Mouse (Mus musculus): Measurements from ENCODE around the gene Tspan11. TPM values are rescaled to one million over a fixed set of nuclear protein-coding genes. Genes with fewer than 3 reads are reported as not detected.

Tspan11 gene
- total RNA-seq (2014; rRNA removed): 3.5 and 5.6 TPM in 2 replicates
- 3.6 and 4.4 TPM in 2 replicates for polyA plus RNA-seq (2015; fragmentation: Nextera tagmentation; extraction: Ambion mirVana)

DNA sequence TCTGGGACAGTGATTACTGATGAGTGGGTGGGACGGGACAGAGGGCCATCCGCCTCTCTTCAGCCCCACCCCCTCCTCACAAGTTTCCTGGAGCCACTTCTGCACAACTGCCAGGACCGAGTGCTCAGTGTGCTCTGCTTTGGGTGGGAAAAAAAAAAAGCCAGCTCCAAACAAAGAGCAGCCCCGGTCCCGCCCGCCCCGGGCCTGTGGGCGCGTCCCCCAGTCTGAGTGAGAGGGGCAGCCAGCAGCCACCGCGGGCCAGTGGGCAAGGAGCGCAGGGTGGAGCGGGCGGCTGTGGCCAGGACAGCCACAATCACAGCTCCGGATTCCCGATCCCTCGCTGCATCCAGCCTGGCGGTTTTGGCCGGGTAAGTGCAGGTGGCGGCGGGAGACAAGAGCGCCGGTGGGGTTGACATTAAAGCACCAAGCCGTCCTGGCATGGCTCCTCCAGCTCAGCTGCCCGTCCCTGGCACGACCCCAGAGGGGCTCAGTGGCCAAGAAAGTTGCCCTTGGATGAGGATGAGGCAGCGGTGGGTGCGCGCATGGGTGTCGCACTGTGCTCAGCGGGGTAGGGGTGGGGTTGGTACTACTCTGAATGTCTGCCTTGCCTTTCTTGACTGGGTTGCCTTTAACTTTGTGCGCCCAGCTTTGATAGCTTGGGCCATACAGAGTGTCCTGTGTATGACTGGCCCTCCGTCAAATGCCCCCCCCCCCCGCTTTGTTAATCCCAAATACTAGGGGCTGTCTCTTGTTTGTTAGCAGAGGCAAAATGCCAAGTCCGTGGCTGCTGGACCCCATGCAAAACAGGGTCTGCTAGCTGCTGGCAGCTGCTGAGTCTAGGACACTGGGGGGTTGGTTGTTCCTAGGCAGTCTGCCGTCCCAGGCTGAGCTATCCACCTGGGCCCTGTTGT is at the start of gene Tspan11:
Gene Tspan11 (plus strand): TSS at position 79 of the 911 bp plus-strand sequence.
- 2% methylated on average over 36 of the region's 36 CpGs for WGBS
- ATAC-seq (peak; percentile 86), DNase-seq (ENCODE audit: low spot score) (peak; percentile 85)
- Histone ChIP-seq H3K4me1 (ENCODE audit: insufficient read depth, low read length) (peaks cover 17% of the 10 kb centered on the region; the same call in 1 of the 2 replicates), H3K27ac (peak within 1 kb of the TSS; percentile 69; the same call in 1 of the 2 replicates), H3K4me2 (ENCODE audit: low read depth, low read length) (peak within 1 kb of the TSS; percentile 84), H3K9me3 (ENCODE audit: low read length) (no peaks in the 10 kb centered on the region), H3K36me3 (ENCODE audit: insufficient read depth, low read length) (no peaks in the 10 kb centered on the region), H3K27me3 (ENCODE audit: insufficient read depth, low read length) (no peaks in the 10 kb centered on the region), H3K9ac (replicated peaks; ENCODE audit: low read length) (peak within 1 kb of the TSS; percentile 65), H3K4me3 (ENCODE audit: low read length) (peak within 1 kb of the TSS; percentile 42)
- TF ChIP-seq CTCF (IDR thresholded peaks at IDR 0.05; ENCODE audit: low read depth): no peak

DNA sequence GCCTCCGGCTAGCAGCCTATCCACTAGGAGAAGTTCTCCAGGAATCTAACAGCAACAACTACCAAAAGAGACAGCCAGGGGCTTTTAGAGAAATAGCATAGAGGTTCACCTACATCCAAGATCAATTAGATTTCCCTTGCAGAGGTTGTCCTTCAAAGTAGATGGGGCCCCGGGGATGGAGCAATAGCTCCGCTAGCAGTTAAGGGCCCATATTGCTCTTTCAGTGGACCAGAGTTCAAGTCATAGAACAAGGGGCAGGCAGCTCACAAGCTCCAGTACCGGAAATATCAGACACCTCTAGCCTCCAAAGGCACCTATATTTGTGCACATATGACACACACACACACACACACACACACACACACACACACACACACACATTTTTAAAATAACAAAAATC is 49.5 kb upstream of the Tspan11 start:
- ATAC-seq (no peak), DNase-seq (ENCODE audit: low spot score) (no peak)
- Histone ChIP-seq H3K4me3 (ENCODE audit: low read length) (no peak overlapping the region), H3K9ac (replicated peaks; ENCODE audit: low read length) (no peak overlapping the region), H3K4me2 (ENCODE audit: low read depth, low read length) (no peak overlapping the region), H3K27ac (no peak overlapping the region), H3K36me3 (ENCODE audit: insufficient read depth, low read length) (no peaks in the 10 kb centered on the region), H3K4me1 (ENCODE audit: insufficient read depth, low read length) (no peaks in the 10 kb centered on the region), H3K9me3 (ENCODE audit: low read length) (no peaks in the 10 kb centered on the region), H3K27me3 (ENCODE audit: insufficient read depth, low read length) (no peaks in the 10 kb centered on the region)
- no peak for TF ChIP-seq CTCF (IDR thresholded peaks at IDR 0.05; ENCODE audit: low read depth)
- 97% methylated on average over 4 of the region's 4 CpGs for WGBS

DNA sequence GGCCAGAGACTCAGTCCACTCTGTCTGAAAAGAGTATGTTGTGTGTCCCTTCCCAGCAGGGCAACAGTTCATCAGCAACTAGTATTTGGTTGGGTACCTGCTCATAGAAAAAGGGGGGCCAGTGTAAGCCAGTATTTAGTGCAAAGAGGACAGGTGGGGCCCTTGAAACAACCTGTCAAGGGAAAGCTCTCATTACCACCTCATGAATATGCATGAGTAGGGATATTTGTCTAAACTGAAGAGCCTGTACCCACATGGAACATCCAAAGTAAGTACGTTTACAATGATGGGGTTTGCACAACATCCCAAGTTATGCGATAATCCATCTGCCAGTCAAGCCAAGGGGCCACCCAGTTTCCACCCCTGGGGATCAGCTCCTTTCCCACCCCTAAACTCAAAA is 47.9 kb upstream of the Tspan11 start:
- Histone ChIP-seq H3K4me2 (ENCODE audit: low read depth, low read length) (no peak overlapping the region), H3K4me1 (ENCODE audit: insufficient read depth, low read length) (no peaks in the 10 kb centered on the region), H3K27ac (no peak overlapping the region), H3K9ac (replicated peaks; ENCODE audit: low read length) (no peak overlapping the region), H3K27me3 (ENCODE audit: insufficient read depth, low read length) (no peaks in the 10 kb centered on the region), H3K4me3 (ENCODE audit: low read length) (no peak overlapping the region), H3K36me3 (ENCODE audit: insufficient read depth, low read length) (no peaks in the 10 kb centered on the region), H3K9me3 (ENCODE audit: low read length) (no peaks in the 10 kb centered on the region)
- no peak for ATAC-seq
- DNase-seq (ENCODE audit: low spot score): no peak
- WGBS: 87% methylated on average over 2 of the region's 2 CpGs
- TF ChIP-seq CTCF (IDR thresholded peaks at IDR 0.05; ENCODE audit: low read depth): no peak

DNA sequence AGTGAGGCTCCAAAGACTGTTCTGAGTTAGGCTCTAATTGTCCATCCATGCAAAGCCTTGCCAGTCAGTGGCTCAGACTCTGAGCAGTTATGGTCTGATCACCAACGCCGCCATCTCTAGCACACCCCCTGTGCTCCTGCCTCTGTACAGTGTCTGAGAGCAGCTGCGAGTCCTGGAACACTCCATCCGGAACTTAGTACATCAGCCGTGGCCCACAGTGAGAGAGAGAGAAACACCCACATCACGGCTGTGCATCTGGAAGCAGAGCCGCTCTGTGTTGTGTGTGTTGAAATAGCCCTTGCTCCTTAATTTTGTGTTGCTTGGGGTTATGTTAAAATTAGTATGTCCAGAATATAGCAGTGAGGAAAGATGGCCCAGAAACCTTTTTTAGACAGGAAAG is 47.2 kb upstream of the Tspan11 start:
- no peaks in the 10 kb centered on the region for H3K4me1 ChIP-seq (ENCODE audit: insufficient read depth, low read length)
- WGBS: 75% methylated on average over 7 of the region's 7 CpGs
- no peak for ATAC-seq
- H3K9ac ChIP-seq (replicated peaks; ENCODE audit: low read length): no peak overlapping the region
- no peaks in the 10 kb centered on the region for H3K9me3 ChIP-seq (ENCODE audit: low read length)
- no peak overlapping the region for H3K4me2 ChIP-seq (ENCODE audit: low read depth, low read length)
- TF ChIP-seq CTCF (IDR thresholded peaks at IDR 0.05; ENCODE audit: low read depth): no peak
- no peak overlapping the region for H3K4me3 ChIP-seq (ENCODE audit: low read length)
- no peaks in the 10 kb centered on the region for H3K36me3 ChIP-seq (ENCODE audit: insufficient read depth, low read length)
- no peak overlapping the region for H3K27ac ChIP-seq
- no peak for DNase-seq (ENCODE audit: low spot score)
- no peaks in the 10 kb centered on the region for H3K27me3 ChIP-seq (ENCODE audit: insufficient read depth, low read length)

DNA sequence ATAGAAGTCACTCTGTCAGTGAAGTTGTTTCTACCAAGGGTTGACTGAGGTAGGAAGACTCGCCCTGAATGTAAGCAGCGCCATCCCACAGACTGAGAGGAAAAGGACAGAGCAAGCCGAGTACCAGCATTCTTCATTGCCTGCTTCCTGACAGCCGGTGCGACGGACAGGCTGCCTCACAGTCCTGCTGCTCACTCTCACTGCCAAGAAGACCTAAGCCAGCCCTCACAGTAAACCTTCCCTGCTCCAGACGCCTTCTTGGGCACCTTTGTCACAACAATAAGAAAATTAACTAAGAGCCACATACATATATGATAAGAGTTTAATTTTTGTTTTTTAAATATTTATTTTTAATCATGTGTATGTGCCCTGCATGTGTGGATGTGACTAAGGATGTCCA is 46.1 kb upstream of the Tspan11 start:
- H3K9ac ChIP-seq (replicated peaks; ENCODE audit: low read length): no peak overlapping the region
- H3K27me3 ChIP-seq (ENCODE audit: insufficient read depth, low read length): no peaks in the 10 kb centered on the region
- no peak overlapping the region for H3K27ac ChIP-seq
- H3K4me1 ChIP-seq (ENCODE audit: insufficient read depth, low read length): no peaks in the 10 kb centered on the region
- DNase-seq (ENCODE audit: low spot score) (no peak), ATAC-seq (no peak)
- TF ChIP-seq CTCF (IDR thresholded peaks at IDR 0.05; ENCODE audit: low read depth): no peak
- H3K36me3 ChIP-seq (ENCODE audit: insufficient read depth, low read length): no peaks in the 10 kb centered on the region
- H3K4me2 ChIP-seq (ENCODE audit: low read depth, low read length): no peak overlapping the region
- WGBS: 57% methylated on average over 7 of the region's 7 CpGs
- H3K4me3 ChIP-seq (ENCODE audit: low read length): no peak overlapping the region
- no peaks in the 10 kb centered on the region for H3K9me3 ChIP-seq (ENCODE audit: low read length)

DNA sequence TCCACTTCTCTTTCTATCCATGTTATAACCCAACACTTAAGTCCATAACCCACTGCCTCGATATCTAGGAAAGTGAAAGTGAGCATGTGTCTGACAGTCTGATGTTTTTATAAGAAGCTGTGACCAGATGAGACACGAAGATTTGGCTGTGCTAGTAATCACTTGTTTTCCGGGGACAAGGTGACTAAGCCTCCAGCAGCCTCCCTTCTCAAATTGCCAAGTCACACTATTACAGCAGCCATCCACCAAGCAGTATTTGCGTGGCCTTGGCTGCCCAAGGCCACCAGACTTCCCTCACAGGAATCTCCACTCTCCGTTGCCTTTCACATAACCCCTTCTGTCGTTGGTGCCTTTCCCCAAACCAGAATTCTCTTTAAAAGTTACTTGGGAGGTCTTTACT is 40.9 kb upstream of the Tspan11 start:
- DNase-seq (ENCODE audit: low spot score) (no peak), ATAC-seq (no peak)
- WGBS: 85% methylated on average over 6 of the region's 6 CpGs

DNA sequence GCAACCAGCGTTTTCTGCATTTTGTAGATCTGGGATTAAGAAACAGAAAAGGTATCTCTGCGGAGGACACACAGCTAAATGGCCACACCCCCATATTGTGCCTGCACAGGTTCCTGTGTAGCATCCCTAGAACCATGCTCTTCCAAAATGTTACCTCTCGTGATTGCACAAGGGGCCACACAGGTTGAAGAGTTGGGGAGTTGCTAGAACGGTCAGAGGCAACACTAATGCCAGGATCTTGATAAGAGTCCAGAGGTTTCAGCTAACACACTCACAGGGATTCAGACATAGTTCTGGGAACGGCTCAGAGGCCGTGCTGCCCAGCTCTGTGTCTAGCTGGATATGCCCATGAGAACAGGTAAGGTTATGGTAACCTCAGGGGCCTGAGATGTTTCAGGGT is 37.9 kb upstream of the Tspan11 start:
- no peak for ATAC-seq
- WGBS: 90% methylated on average over 6 of the region's 6 CpGs
- no peak for TF ChIP-seq CTCF (IDR thresholded peaks at IDR 0.05; ENCODE audit: low read depth)

More for the DNA sequence above, 40.9 kb upstream of the Tspan11 start:
- no peaks in the 10 kb centered on the region for H3K4me1 ChIP-seq (ENCODE audit: insufficient read depth, low read length)
- no peak overlapping the region for H3K27ac ChIP-seq
- no peak overlapping the region for H3K4me2 ChIP-seq (ENCODE audit: low read depth, low read length)
- no peak overlapping the region for H3K9ac ChIP-seq (replicated peaks; ENCODE audit: low read length)
- no peaks in the 10 kb centered on the region for H3K36me3 ChIP-seq (ENCODE audit: insufficient read depth, low read length)
- H3K27me3 ChIP-seq (ENCODE audit: insufficient read depth, low read length): no peaks in the 10 kb centered on the region
- no peaks in the 10 kb centered on the region for H3K9me3 ChIP-seq (ENCODE audit: low read length)
- H3K4me3 ChIP-seq (ENCODE audit: low read length): no peak overlapping the region
- no peak for TF ChIP-seq CTCF (IDR thresholded peaks at IDR 0.05; ENCODE audit: low read depth)

More for the DNA sequence above, 37.9 kb upstream of the Tspan11 start:
- no peaks in the 10 kb centered on the region for H3K36me3 ChIP-seq (ENCODE audit: insufficient read depth, low read length)
- no peak overlapping the region for H3K4me2 ChIP-seq (ENCODE audit: low read depth, low read length)
- H3K27me3 ChIP-seq (ENCODE audit: insufficient read depth, low read length): no peaks in the 10 kb centered on the region
- DNase-seq (ENCODE audit: low spot score): no peak
- H3K27ac ChIP-seq: no peak overlapping the region
- no peak overlapping the region for H3K4me3 ChIP-seq (ENCODE audit: low read length)
- no peak overlapping the region for H3K9ac ChIP-seq (replicated peaks; ENCODE audit: low read length)
- H3K9me3 ChIP-seq (ENCODE audit: low read length): no peaks in the 10 kb centered on the region
- peaks cover 3% of the 10 kb centered on the region for H3K4me1 ChIP-seq (ENCODE audit: insufficient read depth, low read length)
